Mouse (Mus musculus) embryo, embryonic 10.5 days (tissue): Measurements from ENCODE around the gene Ints2.
"Not testable (repeated sequence)": the region's sequence is repeated elsewhere in the genome, so short reads cannot be mapped to it uniquely, and the experiment has no call there.

Experiments used
- DNase-seq: peaks from one replicate; pipeline ENCODE4 v3.0.0-alpha.2; 2015; ENCODE audit warnings: low spot score

Gene Ints2

DNA sequence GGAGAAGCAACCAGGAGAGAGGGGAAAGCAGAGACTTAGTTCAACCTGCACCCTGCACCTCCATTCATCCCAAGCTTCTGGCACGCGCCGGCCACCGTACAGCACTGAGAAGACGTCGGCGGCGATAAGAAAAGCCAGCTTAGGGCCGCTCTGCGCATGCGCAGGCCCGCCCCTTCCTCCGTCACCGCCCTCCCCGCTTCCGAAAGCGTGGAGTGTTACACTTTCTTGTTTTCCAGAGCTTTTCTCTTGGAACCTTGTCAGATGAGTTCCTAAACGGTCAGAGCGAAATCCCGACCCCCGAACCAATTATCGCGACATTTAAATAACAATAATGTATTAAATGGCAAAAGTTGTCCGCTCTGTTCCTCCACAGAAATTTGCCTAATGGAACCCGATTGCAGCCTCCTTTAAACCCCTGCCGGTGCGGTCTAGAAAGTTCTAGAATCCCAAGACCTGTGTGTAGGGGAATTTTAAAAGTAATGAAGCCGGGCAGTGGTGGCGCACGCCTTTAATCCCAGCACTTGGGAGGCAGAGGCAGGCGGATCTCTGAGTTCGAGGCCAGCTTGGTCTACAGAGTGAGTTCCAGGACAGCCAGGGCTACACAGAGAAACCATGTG, at the start of gene Ints2:
Gene Ints2 (minus strand): TSS at position 116 of the 617 bp plus-strand sequence.
- DNase-seq, result peak; percentile 96

DNA sequence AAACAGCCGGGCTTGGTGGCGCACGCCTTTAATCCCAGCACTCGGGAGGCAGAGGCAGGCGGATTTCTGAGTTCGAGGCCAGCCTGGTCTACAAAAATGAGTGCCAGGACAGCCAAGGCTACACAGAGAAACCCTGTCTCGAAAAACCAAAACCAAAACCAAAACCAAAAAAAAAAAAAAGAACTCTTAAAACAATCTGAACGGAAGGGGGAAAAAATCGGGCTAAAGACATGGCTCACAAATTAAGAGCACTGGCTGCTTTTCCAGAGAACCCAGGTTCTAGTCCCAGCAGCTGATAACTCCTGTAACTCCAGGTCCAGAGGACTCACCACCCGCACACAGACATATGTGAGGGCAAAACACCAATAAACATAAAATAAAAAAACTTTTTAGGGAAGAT, 34.8 kb upstream of the Ints2 start:
- DNase-seq, result not testable (repeated sequence)

DNA sequence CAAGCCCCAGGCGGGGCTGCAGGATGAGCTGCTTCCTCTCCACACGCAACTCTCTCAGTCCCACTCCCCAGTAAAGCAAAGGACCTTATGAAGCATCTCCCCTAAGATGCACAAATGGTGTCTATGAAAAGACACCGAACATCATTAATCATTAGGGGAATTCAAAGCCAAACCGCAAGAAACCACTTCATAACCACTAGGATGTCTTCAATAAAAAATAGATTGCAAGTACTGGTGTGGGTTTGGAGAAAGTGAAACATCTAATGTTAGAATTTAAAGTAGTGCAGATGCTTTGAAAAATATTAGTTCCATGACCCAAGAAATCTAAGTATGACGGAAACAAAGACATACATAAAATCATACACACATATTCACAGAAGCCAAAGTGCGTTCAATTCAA, 34.3 kb upstream of the Ints2 start:
- DNase-seq, result no peak

DNA sequence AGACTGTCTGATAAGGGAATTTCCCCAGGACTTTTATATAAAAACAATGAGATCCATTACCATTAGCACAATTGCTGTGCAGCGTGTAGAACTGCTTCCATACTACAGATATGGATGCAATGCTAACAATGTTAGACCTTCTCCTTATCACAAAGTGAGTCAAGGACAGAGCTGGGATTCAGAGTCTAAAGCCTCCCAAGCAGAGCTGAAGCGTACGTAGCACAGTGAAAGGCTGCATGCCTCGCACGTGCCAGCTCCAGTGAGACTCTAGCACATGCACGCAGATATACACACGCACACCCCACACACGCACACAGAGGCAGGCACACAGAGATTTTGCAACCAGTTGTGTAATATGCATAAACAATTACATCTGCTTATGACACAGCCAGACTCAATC, 28.4 kb upstream of the Ints2 start:
- no peak for DNase-seq

DNA sequence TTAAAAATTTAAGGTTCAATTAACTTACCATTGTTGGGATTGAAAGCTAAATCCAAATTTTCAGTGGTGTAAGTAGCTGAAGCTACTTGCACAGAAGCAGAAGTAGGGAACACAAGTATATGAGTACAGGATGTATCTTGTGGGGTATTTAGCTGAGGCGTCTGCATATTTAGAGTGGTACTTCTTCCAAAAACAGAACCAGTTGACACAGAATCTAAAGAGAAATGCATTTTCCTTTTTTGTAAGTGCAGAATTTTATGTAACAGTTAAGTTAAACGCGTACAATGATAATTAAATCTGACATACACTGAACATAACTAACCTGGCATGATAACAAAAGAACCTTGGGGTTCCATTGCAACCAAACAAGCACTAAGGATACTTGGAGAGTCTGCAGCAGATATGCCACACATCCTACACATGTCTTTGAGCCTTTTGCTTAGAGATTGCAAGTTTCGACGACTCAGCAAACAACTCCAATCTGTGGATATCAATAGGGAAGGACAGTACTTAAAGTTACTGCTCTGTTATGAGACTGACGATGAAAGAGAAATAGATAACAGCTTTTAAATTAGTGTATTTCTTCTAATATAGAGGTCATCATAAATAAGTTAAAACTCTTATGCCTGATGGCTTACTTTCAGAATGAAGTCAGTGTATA, 21.2 kb upstream of the Ints2 start:
- DNase-seq, result no peak

DNA sequence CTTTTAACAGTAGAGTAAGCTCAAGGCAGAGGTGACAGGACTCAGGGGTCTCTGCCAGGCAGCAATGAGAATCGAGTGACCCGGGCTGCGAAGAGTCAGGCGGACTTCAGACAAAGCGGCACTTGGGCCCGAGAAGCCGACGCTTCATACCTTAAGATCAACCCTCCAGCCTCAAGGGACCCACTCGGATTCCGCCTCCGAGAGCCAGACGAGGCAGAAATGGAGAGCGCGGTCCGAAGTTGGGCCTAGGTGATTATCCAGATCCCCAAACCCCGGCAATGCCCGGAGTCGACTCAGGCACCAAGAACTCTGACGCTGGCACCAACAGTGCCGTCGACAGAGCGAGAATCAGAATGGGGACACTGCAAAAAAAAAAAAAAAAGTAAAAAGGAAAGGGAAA, 321 bp downstream of the Ints2 start:
- DNase-seq, result peak; percentile 41

DNA sequence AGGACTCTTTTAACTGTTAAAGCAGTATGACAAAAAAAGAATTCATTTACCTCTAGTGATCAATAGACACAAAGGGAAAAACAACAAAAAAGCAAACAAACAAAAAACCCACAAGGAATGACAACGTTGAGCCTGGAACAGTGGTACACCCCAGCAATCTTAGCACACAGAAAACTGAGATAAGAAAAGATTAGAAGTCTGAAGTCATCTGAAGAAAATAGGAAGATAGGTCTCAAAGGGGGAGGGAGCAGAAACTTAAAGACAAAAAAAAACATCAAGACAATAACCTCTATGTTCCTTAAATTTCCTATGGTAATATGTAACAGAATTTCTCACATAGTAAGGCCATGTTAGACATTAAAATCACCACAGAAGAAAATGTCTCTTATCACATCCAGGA, 4.0 kb downstream of the Ints2 start:
- no peak for DNase-seq

DNA sequence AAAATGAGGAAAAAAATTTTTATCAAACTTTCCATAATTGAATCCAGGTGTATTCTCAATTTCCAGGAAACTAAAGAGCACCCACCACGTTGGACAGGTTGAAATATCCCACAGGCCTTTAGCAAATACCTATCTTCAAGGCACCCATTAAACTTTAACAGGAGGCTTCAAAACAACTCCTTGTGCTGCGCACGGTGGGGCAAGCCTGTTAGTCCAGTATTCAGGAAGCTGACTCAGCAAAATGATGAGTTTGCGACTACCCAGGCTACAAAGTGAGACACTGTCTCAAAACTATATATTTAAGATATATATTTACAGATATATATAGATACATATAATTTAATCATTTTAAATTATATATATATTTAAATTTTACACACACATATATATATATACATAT, 24.9 kb downstream of the Ints2 start:
- DNase-seq, result no peak

DNA sequence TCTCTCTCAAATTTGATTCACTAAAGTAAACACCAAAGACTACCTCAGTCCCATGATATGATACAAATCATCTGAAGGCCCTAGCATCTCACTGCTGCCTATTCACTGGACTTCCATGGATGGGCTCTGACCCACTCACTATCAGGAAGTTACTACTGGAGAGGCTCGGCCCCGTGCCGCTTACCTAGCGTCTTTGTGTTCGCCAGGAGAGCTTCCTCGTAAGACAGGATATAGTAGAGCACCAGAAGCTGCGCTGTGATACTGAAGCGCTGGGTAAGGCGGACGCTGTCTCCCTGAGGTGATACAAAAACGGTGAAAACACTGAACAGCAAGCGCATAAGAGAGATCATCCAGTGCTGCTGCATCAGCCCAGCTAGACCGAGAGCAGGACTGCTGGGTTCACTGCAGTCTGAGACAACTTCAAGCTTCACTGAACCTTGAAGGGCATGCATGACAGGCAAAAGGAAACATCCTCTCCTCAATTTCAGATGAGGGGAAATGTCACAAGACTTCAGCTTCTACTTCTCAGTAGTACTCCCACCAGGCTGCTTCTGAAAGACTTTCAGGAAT, 25.5 kb downstream of the Ints2 start:
- no peak for DNase-seq

DNA sequence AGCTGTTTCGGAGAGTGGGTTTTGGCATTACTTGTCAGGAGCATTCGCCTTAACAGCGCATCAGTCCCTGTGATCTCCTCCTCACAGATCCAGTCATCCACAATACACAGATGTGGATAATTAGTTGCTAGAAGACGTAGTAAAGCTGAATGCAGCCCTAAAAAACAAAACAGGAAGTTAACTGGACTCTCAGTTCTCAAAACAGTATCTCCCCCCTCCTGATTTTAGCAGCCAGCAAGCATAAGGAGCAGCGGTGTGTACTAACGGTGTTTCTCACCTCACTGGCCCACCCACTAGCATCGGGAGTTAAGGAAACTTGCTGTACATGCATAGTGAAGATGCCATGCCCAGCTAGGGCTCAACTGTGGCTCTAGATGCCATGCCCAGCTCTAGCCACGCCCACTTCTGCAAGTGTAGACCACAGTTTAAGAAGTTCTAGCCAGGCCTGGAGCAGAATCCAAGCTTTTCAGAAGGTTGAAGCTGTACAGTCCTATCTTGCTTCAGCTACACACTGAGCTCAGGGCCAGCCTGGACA, 30.7 kb downstream of the Ints2 start:
- no peak for DNase-seq

DNA sequence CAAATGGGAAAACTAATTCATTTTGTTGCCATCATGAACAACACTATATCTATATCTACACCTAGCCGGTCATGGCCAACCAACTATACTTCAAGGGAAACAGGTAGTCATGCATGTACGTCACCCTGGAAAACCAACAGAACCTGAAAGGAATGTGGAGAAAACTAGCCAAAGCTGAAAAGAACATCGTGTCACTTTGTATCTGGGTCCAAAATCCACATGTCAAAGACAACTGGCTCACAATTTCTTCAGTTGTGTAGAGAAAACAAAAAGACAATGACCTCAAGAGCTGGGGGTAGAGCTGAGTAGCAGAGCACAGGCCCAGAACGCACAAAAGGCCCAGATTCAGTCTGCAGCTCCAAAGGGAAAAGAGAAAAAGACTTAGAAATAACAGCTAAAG, 31.6 kb downstream of the Ints2 start:
- no peak for DNase-seq

DNA sequence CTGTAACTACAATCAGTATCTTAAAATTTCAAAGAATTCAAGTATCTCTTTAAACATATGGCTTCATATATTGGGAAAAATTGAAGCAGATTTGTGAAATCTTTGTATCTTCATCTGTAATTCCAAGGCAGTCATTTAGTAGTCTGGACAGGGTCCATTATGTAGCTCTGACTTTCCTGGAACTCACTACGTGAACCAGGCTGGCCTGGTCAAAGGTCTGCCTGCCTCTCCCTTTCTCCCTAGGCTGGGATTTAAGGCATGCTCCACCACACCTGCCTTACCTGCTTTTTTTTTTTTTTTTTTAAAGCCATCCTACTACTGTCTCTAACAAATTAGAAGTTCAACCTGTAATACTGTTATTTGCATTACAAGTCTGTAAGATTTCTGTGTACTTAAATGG, 45.6 kb downstream of the Ints2 start:
- DNase-seq, result no peak

DNA sequence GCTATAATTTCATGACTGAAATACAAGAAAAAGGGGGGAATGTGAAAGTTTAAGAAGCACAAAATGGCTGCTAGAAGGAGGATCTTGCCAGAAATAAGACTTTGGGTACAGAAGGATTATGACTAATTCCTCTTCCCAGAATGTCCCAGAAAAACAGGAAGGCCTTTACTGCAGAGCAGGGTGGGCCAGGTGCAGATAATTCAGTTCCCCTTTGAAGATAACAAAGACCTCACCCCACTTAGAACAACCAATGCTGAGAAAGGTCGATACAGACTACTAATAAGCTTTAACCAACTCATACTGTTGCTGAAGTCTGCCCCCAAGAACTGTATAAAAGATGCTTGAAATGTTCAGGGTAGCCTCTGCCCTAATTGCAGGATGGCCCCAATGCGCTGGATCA, 48.3 kb downstream of the Ints2 start:
- no peak for DNase-seq

DNA sequence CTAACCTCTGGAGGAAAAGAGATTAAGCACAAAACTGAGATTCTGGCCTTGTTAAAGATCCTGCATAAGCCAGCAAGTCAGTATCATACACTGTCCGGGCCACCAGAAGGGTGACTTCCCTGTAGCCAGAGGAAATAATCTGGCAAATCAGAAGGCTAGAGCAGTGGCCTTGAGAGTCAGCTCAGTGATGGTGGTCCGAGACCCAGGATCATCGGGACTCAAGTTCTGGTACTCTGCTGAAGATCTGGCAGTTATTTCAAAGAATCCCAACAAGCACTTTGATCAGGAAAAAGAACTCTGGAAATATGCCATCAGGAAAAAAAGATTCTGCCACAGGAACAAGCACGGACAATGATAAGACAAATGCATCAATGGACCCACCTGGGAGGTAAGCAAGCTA, 51.5 kb downstream of the Ints2 start:
- no peak for DNase-seq

DNA sequence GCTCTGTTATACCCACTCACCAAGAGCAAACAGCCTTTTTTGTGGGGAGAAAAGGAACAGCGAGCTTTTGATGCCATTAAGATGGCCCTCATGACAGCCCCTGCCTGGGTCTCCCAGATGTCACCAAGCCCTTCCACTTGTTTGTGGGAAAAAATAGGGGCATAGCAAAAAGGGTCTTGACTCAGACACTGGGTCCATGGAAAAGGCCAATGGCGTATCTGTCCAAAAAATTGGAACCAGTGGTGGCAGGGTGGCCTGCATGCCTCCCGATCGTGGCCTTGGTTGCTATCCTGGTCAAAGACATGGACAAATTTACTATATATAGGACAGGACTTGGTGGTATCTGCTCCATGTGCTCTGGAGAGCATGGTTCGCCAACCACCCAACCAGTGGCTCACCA, 52.3 kb downstream of the Ints2 start:
- no peak for DNase-seq

DNA sequence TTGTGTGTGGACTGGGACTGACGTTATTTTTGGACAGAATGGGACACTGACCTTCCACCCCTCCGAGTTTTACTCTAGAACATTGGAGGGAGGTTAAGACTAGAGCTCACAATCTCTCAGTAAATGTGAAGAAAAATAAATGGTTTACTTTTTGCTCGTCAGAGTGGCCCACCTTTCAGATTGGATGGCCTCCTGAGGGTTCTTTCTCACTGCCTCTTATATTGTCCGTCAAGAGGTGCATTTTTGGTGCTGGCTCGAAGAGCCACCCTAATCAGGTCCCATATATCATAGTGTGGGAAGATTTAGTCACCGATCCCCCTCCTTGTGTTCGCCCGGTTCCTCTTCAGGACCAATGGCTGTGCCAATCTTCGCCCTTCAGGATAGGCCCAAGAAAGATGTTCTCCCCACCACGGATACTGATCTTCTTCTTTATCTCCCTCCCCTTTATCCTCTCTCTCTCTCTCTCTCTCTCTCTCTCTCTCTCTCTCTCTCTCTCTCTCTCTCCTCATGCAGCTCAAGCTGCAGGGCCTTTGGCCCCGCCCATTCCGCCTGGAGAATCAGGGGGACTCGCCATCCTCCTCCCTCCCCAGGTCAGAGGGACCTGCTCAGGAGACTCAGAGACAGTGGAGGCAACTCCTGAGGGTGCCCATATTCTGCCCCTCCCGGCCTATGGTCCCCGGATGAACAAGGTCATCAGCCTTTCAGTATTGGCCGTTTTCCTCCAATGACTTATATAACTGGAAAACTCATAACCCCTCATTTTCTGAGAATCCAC, 55.3 kb downstream of the Ints2 start:
- peak; percentile 26 for DNase-seq

DNA sequence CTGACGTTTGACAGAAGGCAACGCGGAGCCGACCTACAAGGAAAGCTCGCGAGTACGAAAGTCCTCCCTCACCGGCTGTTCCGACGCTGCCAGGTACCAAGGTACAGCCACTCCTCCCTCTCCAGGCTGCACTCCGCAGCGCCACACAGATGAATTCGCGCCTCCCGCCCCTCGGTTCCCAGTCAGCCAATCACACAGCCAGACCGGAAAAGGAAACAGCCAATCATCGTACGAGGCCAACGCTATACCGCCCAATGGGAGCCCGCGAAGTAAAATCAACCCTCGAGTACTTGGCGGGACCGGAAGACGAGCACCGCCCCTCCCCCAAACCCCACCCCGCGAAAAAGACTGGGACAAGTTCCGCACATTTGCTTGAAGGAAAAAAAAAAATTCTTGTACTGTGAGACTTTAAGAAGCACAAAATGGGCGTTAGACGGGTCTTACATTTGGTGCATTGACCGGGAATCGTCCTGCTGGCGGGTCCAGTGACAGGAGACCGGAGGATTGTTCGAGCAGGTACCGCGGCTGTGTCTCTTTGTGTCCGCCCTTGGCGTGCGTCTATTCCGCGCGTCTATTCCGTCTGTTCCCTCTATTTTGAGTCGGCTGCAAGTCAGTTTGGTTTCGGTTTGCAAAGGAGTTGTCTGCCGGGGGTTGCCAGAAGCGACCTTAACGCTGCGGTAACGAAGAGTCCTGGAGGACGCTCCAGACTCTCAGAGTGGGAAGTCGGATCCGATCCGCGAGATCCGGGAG, 56.2 kb downstream of the Ints2 start, which contains the start of gene Brip1:
Gene Brip1 (minus strand): TSS at position 157 of the 750 bp plus-strand sequence.
- DNase-seq, result peak; percentile 99

DNA sequence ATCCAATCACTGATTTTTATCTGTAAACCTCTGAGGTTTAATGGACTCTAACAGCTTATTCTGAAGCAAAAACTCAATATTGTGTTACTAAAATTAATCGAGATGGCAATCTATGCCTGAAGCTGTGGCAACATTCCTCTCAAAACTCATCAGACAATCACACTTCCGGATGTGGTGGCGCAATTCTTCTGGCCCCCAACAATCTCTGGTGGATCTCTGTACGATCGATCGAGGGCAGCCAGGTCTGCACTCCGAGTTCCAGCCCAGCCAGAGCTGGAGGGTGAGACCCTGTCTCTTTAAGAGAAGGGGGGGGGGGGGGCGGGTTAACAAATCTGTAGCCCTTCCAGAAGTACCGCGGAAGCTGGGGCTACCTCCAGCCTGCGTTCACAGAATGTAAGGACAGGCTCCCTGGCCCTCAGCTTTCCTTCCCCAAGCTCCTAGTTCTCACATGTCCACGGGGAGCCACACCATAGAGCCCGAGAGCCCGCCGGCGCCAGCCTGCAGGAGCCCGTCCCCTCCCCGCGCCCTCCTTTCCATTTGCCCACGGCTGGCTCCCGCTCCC, 56.8 kb downstream of the Ints2 start:
- DNase-seq, result peak; percentile 72

DNA sequence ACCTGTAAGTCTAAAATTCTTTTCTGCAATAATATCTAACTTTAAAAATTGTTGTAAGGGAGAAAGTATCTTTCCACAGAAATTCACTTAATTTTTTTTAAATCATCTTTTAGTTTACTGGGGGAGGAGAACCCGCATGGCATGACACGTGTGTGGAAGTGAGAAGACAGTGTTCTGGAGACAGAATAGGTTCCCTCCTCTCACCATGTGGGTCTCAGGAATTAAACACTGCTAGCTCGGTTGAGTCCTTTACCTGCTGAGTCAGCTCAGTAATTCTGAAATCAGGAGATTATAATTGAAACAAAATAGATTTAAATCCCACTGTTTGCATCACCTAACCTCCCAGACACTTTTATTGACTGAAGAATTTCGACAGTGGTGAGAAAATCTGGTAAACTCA, 57.6 kb downstream of the Ints2 start:
- DNase-seq, result no peak

DNA sequence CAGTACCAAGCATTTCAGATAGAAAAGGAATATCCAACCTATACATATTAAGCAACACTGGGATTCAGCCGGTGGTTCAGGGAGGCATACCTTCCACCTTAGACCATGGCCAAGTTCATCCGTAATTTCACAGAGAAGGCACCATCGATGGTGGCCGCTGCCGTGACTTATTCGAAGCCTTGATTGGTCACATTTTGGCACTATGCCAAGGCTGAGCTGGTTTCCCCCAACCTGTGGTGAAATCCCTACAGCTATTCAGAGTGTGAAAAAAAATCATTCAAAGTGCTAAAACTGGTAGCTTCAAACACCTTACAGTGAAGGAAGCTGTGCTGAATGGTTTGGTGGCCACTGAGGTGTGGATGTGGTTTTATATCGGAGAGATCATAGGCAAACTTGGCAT, 72.2 kb downstream of the Ints2 start:
- DNase-seq, result not testable (repeated sequence)

DNA sequence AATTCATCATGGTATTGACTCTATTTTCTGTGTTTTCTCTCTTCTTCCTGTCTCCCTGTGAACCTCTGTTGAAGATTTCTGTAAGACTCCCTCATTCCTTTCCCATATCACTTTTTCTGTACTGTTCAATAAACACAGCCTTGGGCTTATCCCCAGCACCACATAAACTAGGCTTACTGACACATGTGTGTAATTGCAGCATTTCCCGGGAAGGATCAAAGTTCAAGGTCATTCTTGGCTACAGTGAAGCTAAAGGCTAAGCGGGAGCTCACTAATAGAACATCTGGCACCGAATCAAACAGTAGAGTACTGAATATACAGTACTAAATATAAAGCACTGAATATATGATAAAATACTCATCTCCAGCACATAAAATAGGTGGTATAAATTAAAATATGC, 81.5 kb downstream of the Ints2 start:
- DNase-seq, result no peak

DNA sequence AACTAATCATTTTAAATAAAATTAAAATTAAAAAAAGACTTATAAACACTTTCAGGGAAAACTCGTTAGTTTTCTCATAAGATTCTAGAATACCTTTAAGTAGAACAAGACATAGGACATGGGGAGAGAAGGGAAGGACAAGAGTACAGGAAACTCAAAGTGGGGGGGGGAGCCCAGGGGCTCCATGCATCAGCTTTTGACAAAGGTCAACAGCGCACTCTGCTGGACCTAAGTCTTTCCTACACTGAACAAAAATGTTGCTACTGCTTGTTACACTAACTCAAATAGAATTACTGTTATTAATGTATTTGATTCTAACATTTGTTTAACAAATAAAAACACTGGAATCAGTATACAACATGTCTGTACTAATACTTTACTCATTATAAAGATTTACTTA, 83.2 kb downstream of the Ints2 start:
- DNase-seq, result peak; percentile 77
